Mouse (Mus musculus): ENCODE results near the gene Rbm17. TPM values are rescaled to one million over a fixed set of nuclear protein-coding genes. Genes with fewer than 3 reads are reported as not detected.
A peak's percentile ranks its signal among the peaks of the same experiment; 100 is the strongest.

The Rbm17 gene
- total and polyA plus RNA-seq, 3 experiments = 223 to 318 TPM; not detected in 1

DNA sequence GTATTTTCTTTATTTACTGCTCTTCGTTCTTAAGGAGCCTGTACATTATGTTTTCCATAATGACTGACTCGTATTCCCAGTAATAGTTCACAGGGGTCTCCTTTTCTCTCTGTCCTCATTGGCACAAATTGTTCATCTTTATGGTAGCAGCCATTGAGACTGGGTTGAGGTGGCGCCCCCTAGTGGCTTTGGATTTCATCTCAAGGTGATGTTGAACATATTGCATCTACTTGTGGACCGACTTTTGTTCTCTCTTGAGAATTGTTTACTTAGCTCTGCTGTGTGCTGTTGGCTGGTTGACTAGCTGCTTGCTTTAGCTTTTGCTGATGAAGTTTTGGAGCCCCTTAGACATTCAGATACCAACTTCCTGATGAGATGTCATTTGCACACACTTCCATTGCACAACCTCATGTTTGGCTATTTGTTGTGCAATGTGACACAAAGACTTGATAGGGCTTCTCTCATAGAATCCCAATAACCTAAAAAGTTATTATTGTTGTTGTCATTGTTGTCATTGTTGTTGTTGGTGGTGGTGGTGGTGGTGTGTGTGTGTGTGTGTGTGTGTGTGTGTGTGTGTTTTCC, 36.1 kb downstream of the Rbm17 start:
- peak; percentile 76 for DNase-seq (ENCODE audit: low read depth, low spot score)
- no peak overlapping the region; a peak in 1 of 4 replicates for H3K4me3 ChIP-seq (ENCODE audit: control insufficient read depth in 1 of 2, insufficient read depth in 1 of 2, low read depth in 2 of 2, low read length in 2 of 2)
- no peaks in the 10 kb centered on the region; a peak in 1 of 4 replicates for H3K36me3 ChIP-seq (ENCODE audit: control insufficient read depth in 1 of 2, insufficient read depth in 2 of 2, low read length in 2 of 2)
- 0 out of 2 replicates have a peak, but pooled peaks have one; percentile 1 for TF ChIP-seq SIN3A (IDR thresholded peaks at IDR 0.05; ENCODE audit: low read length)
- no peak for TF ChIP-seq UBTF (IDR thresholded peaks at IDR 0.05; ENCODE audit: borderline replicate concordance, insufficient read depth, low read depth, low read length)
- TF ChIP-seq ZKSCAN1 (IDR thresholded peaks at IDR 0.05; ENCODE audit: low read depth, low read length) = no peak
- TF ChIP-seq NRF1 (IDR thresholded peaks at IDR 0.05; ENCODE audit: insufficient read depth, low read depth, low read length, poor library complexity, severe bottlenecking) = no peak
- TF ChIP-seq ZC3H11A (IDR thresholded peaks at IDR 0.05; ENCODE audit: low read depth, low read length) = peak; percentile 48
- no peak for TF ChIP-seq EP300 (IDR thresholded peaks at IDR 0.05; ENCODE audit: low read depth in 1 of 2, low read length in 2 of 2)
- TF ChIP-seq MYB (IDR thresholded peaks at IDR 0.05; ENCODE audit: low read depth, low read length) = no peak
- no peak for TF ChIP-seq ZMIZ1 (IDR thresholded peaks at IDR 0.05; ENCODE audit: low read depth, low read length)
- TF ChIP-seq RCOR1 (IDR thresholded peaks at IDR 0.05; ENCODE audit: low read depth, low read length) = no peak
- no peak for TF ChIP-seq POLR2AphosphoS2 (IDR thresholded peaks at IDR 0.05; ENCODE audit: low read length)
- TF ChIP-seq HCFC1 (IDR thresholded peaks at IDR 0.05; ENCODE audit: low read depth, low read length) = no peak
- no peak for TF ChIP-seq POLR2AphosphoS5 (IDR thresholded peaks at IDR 0.05; ENCODE audit: borderline replicate concordance, low read depth, low read length)
- peak; percentile 75 for TF ChIP-seq SMC3 (IDR thresholded peaks at IDR 0.05; ENCODE audit: low read depth, low read length)
- no peak for TF ChIP-seq E2F4 (IDR thresholded peaks at IDR 0.05; ENCODE audit: borderline replicate concordance, low read depth, low read length)
- no peak for TF ChIP-seq TAL1 (IDR thresholded peaks at IDR 0.05; ENCODE audit: low read length)
- TF ChIP-seq TBP (IDR thresholded peaks at IDR 0.05; ENCODE audit: low read depth, low read length) = 0 out of 2 replicates have a peak, but pooled peaks have one; percentile 17
- no peak for TF ChIP-seq GABPA (IDR thresholded peaks at IDR 0.05; ENCODE audit: low read depth, low read length)
- TF ChIP-seq NELFE (IDR thresholded peaks at IDR 0.05; ENCODE audit: low read depth, low read length) = no peak
- no peak for TF ChIP-seq MYC (IDR thresholded peaks at IDR 0.05; ENCODE audit: low read depth, low read length)
- no peak for TF ChIP-seq CHD1 (IDR thresholded peaks at IDR 0.05; ENCODE audit: low read depth, low read length)
- TF ChIP-seq BHLHE40 (IDR thresholded peaks at IDR 0.05; ENCODE audit: borderline replicate concordance, low read depth, low read length) = no peak
- TF ChIP-seq JUND (IDR thresholded peaks at IDR 0.05; ENCODE audit: low read depth, low read length) = no peak
- no peak for TF ChIP-seq TCF12 (IDR thresholded peaks at IDR 0.05; ENCODE audit: low read depth, low read length)
- no peak for TF ChIP-seq USF2 (IDR thresholded peaks at IDR 0.05; ENCODE audit: borderline replicate concordance in 1 of 2, insufficient read depth in 1 of 2, low read depth in 1 of 2, low read length in 2 of 2)
- peak; percentile 48 for TF ChIP-seq RAD21 (IDR thresholded peaks at IDR 0.05; ENCODE audit: low read depth, low read length)
- no peak for TF ChIP-seq POLR2A (IDR thresholded peaks at IDR 0.05; ENCODE audit: control insufficient read depth in 1 of 2, insufficient read depth in 1 of 2, low read depth in 1 of 2, low read length in 2 of 2, poor library complexity in 1 of 2)
- peak; percentile 84 to 86 (median 86) for TF ChIP-seq CTCF (IDR thresholded peaks at IDR 0.05 in 2 of 3, conservative IDR thresholded peaks at IDR 0.05 in 1 of 3; ENCODE audit: control insufficient read depth in 1 of 3, insufficient read depth in 1 of 3, low read depth in 2 of 3, low read length in 3 of 3, poor library complexity in 1 of 3, severe bottlenecking in 1 of 3)
- no peak for TF ChIP-seq ELF1 (IDR thresholded peaks at IDR 0.05; ENCODE audit: low read depth, low read length)
- no peak for TF ChIP-seq ETS1 (IDR thresholded peaks at IDR 0.05; ENCODE audit: low read depth, low read length)
- H3K9me3 ChIP-seq (replicated peaks; ENCODE audit: insufficient read depth, low read length) = no peaks in the 10 kb centered on the region
- no peaks in the 10 kb centered on the region for H3K4me1 ChIP-seq (ENCODE audit: control insufficient read depth in 1 of 2, insufficient read depth in 2 of 2, low read length in 2 of 2)
- H3K27me3 ChIP-seq (ENCODE audit: control insufficient read depth in 1 of 2, insufficient read depth in 2 of 2, low read length in 2 of 2) = peaks cover 0 to 3% of the 10 kb centered on the region in 2 experiments; a peak in 2 of 4 replicates
- no peaks in the 10 kb centered on the region for H3K79me2 ChIP-seq (ENCODE audit: control insufficient read depth, insufficient read depth, low read length, poor library complexity)
- no peak overlapping the region for H3K27ac ChIP-seq (ENCODE audit: control insufficient read depth, low read depth, low read length)
- no peak overlapping the region for H3K9ac ChIP-seq (ENCODE audit: control insufficient read depth, low read depth, low read length, poor library complexity, severe bottlenecking)

Data from MEL (cell line).